Mouse (Mus musculus): ENCODE measurements around the gene Tm9sf4.

Tm9sf4 gene

DNA sequence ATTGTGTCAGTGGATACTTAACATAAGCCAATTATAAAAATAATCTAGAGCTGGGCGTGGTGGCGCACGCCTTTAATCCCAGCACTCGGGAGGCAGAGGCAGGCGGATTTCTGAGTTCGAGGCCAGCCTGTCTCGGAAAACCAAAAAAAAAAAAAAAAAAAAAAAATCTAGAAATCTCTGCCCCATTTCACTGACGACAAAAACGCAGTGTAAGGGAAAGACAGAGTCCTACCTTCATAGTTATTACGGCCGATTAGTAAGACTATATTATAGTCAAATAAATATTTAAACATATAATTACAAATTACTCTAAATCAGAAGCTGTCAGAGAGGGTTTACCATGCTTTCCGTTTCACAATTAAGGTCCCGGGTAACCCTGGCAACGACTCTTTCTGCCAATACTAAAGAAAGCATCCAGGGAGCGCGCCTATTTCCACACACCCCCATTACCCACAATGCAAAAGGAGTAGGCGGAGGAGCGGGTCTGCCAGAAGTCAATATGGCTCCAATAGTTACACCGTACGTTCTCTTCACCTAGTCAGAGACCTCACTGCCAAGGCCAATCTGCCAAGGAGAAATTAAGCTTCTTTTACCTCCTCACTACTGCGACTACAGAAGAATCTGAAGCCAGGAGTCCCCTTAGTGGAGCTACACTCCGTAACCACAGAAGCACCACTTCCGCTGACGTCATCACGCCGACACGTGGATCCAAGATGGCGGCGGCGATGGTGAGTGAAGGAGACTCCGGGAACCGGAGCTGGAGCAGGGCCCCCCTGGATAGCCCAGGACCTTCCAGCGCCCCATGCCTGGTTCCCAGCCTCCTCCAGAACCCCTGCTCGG, at the start of gene Tm9sf4:
Gene Tm9sf4 (plus strand): TSS at position 460 of the 840 bp plus-strand sequence.
- DNase-seq, result peak; percentile 93 to 95

DNA sequence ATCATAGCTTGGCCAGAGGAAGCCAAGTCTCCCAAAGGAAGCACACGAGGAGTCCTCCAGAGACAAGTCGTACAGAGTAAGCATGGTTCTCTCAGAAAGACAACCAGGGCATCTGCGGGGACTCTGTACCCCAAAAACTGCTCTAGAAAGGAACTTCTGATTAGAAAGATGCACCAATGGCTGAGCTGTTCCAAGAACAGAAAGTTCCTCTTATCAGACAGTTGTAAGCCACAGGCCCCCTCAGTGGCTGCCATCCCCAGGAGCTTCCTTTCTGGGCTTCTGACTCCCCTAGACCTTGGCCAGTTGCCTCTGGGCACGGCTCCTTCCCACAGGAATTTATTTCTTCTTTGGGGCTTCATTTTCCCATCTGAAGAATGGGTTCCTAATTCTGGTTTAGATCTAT, 45.4 kb upstream of the Tm9sf4 start:
- DNase-seq, result no peak

GRCm38 (mm10) chr2:153117051-153117486, 44.0 kb upstream of the Tm9sf4 start:
- no peak for DNase-seq

- DNase-seq, result no peak
Measured at GRCm38 (mm10) chr2:153119488-153119887, 41.6 kb upstream of the Tm9sf4 start.

DNA sequence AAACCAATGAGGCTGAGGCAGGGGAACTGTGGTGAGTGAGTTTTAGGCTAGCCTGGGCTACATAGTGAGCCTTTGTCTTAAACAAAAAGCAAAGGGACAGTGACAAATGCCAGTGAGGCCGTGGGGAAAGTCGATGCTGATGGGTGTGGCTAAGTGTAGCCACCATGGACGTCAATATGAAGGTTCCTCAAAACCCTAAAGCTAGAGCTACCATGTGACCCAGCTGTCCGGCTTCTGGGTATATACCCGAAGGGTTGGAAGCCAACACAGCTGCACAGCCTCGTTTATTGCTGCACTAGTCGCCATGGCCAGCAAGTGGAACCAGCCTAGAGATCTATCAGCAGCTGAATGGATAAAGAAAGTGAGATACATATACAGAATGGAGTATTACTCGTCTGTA, 41.0 kb upstream of the Tm9sf4 start:
- DNase-seq, result no peak

GRCm38 (mm10) chr2:153121821-153122615, 39.1 kb upstream of the Tm9sf4 start:
- no peak for DNase-seq

- no peak for DNase-seq
Measured at GRCm38 (mm10) chr2:153122701-153123100, 38.4 kb upstream of the Tm9sf4 start.

DNA sequence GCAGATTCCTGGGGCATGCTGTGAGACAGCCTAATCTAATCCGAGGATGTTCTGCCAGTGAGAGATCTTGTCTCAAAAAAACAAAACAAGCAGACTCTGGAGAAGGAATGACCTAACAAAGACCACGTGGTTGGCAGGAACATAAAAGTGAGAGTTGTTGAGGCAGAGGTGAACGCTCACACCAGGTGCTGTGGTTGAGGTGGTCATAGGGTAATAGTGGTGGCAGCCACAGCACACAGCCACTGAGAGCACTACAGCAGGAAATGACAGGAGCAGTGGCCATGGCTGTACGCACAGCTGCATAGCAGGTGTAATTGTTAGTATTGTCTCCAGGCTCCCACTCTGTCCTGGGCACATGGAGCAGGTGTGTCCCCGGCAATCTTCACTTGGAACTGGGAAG, 35.2 kb upstream of the Tm9sf4 start:
- no peak for DNase-seq

GRCm38 (mm10) chr2:153131019-153131418, 30.1 kb upstream of the Tm9sf4 start:
- peak in 1 of 2 experiments; percentile 26 for DNase-seq

DNA sequence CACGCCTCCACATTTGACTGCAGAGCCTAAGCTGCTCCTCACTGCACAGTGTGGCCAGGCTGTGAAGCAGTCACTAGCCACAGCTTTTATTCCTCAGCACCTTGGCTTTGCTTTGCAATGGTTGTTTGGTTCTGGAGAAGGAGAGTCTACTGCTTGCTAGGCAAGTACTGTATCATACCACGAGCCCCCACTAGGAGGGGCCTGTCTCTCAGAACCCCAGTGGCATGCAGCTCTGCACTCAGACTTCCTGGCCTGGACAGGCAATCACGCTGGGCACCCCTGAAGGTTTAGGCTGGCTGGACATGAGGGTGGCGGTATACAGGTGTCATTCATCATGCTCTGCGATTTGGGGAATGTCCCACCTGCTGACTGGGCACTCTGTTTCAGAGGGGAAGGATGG, 26.9 kb upstream of the Tm9sf4 start:
- no peak for DNase-seq

DNA sequence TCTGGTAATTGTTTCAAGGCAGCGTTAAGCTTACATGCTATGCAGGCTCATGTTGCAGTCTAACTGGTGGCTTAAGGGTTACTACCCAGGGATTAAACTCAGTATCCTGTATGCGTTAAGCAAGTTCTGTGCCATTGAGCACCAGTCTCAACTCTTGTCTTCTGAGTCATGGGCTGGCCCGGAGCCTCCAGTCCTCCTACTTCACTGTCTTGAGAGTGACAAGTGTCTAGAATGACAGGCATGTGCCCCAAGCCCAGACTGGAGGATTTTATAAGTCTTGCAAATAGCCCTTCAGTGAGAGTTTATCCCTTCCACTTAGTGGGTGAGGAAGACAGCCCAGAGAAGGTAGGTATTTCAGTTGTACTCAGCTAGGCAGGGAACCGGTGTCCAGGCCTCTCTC, 24.9 kb upstream of the Tm9sf4 start:
- no peak for DNase-seq

DNA sequence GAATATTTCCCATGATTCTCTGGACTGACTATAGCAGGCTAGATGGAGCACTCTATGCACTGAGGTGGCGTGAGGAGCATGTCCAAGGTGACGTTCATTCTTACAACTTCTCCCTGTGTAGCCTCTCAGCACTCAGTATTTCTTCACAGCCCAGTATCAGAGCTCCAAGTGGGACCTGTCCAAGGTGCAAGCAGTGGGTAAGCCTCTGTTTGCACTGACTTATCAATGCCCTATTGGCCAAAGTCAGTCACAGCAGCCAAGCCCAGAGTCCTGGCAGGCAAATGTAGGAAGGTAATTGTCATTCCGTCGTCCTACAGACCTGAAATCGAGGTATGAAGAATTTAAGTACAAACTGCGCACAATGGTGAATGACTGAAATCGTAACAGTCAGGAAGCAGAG, 21.9 kb upstream of the Tm9sf4 start:
- DNase-seq, result no peak

DNA sequence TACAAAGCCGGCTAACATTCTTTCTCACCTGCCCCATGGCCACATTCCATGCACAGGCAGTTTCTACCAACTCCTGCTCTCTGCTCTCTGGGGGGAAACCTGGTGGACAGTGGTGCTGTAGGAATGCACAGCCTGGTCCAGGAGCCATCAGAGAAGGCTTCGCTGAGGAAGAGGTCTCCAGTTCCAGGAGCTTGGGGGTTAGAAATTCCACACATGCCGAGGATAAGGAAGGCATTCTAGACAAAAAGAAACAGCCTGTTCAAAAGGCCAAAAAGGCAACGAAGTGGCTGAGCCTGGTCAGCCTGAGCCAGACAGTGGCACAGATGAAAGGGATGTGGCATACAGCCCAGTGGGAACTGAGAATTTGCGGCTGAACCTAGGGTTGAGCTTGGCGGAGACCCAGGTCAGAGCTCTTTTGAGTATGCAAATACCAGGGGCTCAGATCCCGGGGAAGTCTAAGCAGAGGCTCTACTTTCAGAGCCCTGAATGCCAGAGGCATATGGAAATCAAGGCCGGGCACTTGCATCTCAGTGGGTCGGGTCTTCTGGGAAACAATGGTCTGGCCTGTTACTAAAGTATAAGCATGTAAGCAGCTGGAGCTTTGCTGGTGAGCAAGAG, 21.0 kb upstream of the Tm9sf4 start:
- peak in 1 of 2 experiments; percentile 35 for DNase-seq

GRCm38 (mm10) chr2:153142620-153143199, 18.4 kb upstream of the Tm9sf4 start:
- DNase-seq, result peak; percentile 81 to 84

DNA sequence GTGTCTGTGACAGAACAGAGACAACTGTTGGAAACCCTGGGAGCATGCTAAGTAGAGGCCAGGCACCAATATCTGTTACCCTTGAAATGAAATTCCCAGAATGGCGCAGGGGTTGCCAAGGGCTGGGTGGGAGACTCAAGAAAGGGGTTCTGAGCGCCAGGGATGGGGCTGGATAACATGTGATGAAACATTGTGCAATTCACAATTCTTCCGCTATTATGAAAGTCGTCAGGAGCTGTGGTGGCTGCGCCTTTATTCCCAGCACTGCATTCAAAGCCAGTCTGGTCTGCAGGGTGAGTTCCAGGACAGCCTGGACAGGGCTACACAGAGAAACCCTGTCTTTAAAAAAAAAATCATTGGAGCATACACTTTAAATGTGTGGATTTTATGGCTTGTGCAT, 15.8 kb upstream of the Tm9sf4 start:
- no peak for DNase-seq

DNA sequence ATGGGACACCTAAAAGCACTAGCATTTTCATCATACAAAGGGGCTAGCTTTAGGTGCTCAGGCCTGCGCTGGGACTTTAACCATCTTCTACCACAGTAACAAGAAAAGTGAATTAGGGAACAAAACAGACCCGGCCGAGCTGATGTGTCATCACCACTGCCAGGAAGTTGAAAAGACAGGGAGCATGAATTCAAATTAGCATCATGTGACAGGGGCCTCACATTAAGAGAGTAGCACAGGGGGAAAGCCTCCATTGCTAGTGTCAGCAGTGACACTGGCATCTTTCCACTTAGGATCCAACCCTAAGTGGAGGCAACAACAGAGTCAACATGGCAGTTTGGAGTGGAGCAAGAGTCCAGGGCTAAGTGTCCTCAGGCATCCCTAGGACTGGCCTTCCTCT, 13.9 kb upstream of the Tm9sf4 start:
- no peak for DNase-seq

DNA sequence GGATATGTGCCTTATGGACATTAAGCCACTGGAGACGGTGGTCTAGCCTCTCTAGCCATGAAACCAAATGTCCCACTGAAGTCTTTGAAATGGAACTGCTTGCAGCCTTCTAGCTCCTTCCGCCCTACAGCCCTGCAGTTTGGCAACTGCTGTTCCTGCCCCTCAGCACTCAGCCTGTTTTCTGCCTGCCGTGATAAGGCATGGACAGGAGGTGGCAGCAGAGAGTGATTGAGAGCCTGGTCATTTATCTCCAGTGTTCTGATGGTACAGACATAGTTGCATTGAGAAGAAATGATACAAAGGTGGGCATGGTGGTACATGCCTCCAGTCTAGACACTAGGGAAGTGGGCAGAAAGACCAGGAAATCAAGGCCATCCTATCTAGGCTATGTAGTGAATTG, 13.4 kb upstream of the Tm9sf4 start:
- peak; percentile 90 for DNase-seq

DNA sequence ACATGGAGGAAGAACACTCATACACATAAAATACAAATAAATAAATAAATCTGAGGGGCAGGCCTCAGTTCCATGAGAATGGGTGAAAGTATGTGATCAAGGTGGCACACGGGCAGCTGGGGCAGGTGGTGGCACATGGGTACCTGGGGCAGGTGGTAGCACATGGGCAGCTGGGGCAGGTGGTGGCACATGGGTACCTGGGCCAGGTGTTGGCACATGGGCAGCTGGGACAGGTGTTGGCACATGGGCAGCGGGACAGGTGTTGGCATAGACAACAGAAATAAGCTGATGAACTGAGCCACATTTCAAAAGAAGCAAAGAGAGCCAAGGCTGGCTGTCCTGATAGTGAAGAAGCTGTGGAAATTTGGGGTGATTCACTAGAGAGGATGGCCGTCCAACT, 11.4 kb upstream of the Tm9sf4 start:
- no peak for DNase-seq

DNA sequence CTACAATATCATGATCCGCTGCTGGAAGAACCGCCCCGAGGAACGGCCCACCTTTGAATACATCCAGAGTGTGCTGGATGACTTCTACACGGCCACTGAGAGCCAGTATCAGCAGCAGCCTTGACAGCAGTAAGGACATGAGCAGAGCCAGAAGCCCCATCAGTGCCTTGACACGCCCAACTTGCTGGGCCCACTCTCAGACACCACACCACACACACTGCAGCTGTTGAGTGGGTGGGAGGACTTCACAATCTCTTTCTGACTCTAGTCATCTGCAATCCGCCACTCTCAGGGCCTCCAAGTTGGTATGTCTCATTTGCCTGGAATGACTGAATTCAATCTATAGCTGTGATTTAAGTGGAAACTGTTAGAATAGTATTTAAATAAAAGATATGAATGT, 10.1 kb upstream of the Tm9sf4 start:
- no peak for DNase-seq

- peak; percentile 35 to 57 for DNase-seq
Measured at GRCm38 (mm10) chr2:153151926-153152665, 9.0 kb upstream of the Tm9sf4 start.

- DNase-seq, result peak; percentile 52 to 60
Measured at GRCm38 (mm10) chr2:153153033-153153450, 8.1 kb upstream of the Tm9sf4 start.

- peak in 1 of 2 experiments; percentile 49 for DNase-seq
Measured at GRCm38 (mm10) chr2:153157270-153157669, 3.8 kb upstream of the Tm9sf4 start.

Data from cerebellum, postnatal 14 days (tissue).